Mouse (Mus musculus): ENCODE results near the gene Man2b1. TPM values are rescaled to one million over a fixed set of nuclear protein-coding genes. Genes with fewer than 3 reads are reported as not detected.

The Man2b1 gene
- polyA plus RNA-seq, 1 experiment = 45.5 TPM

GRCm38 (mm10) chr8:85084633-85085032, 1.6 kb downstream of the Man2b1 start:
- Histone ChIP-seq H3K4me3 (ENCODE audit: insufficient read depth, low read length) (no peak overlapping the region), H3K4me1 (ENCODE audit: control insufficient read depth, insufficient read depth, low read length) (peaks cover 7% of the 10 kb centered on the region; the same call in 1 of the 2 replicates), H3K27ac (ENCODE audit: insufficient read depth, low read length) (no peak overlapping the region)
- no peak for TF ChIP-seq CTCF (IDR thresholded peaks at IDR 0.05; ENCODE audit: borderline replicate concordance, insufficient read depth, low read length)
- no peak for TF ChIP-seq POLR2A (IDR thresholded peaks at IDR 0.05; ENCODE audit: low read depth, low read length)

GRCm38 (mm10) chr8:85086238-85086637, 3.2 kb downstream of the Man2b1 start:
- Histone ChIP-seq H3K4me1 (ENCODE audit: control insufficient read depth, insufficient read depth, low read length) (peaks cover 7% of the 10 kb centered on the region; the same call in 1 of the 2 replicates), H3K27ac (ENCODE audit: insufficient read depth, low read length) (no peak overlapping the region), H3K4me3 (ENCODE audit: insufficient read depth, low read length) (no peak overlapping the region)
- TF ChIP-seq CTCF (IDR thresholded peaks at IDR 0.05; ENCODE audit: borderline replicate concordance, insufficient read depth, low read length) (no peak), POLR2A (IDR thresholded peaks at IDR 0.05; ENCODE audit: low read depth, low read length) (no peak)

GRCm38 (mm10) chr8:85088771-85089170, 5.7 kb downstream of the Man2b1 start:
- peaks cover 5% of the 10 kb centered on the region; the same call in 1 of the 2 replicates for H3K4me1 ChIP-seq (ENCODE audit: control insufficient read depth, insufficient read depth, low read length)
- no peak overlapping the region for H3K4me3 ChIP-seq (ENCODE audit: insufficient read depth, low read length)
- TF ChIP-seq CTCF (IDR thresholded peaks at IDR 0.05; ENCODE audit: borderline replicate concordance, insufficient read depth, low read length) (no peak), POLR2A (IDR thresholded peaks at IDR 0.05; ENCODE audit: low read depth, low read length) (no peak)
- H3K27ac ChIP-seq (ENCODE audit: insufficient read depth, low read length) = no peak overlapping the region

- Histone ChIP-seq H3K4me3 (ENCODE audit: insufficient read depth, low read length) (no peak overlapping the region), H3K27ac (ENCODE audit: insufficient read depth, low read length) (no peak overlapping the region), H3K4me1 (ENCODE audit: control insufficient read depth, insufficient read depth, low read length) (no peaks in the 10 kb centered on the region)
- TF ChIP-seq CTCF (IDR thresholded peaks at IDR 0.05; ENCODE audit: borderline replicate concordance, insufficient read depth, low read length) (no peak), POLR2A (IDR thresholded peaks at IDR 0.05; ENCODE audit: low read depth, low read length) (no peak)
Observed at GRCm38 (mm10) chr8:85090856-85091255, 7.8 kb downstream of the Man2b1 start.

- TF ChIP-seq CTCF (IDR thresholded peaks at IDR 0.05; ENCODE audit: borderline replicate concordance, insufficient read depth, low read length) = no peak
- no peak overlapping the region for H3K4me3 ChIP-seq (ENCODE audit: insufficient read depth, low read length)
- H3K4me1 ChIP-seq (ENCODE audit: control insufficient read depth, insufficient read depth, low read length) = no peaks in the 10 kb centered on the region
- no peak overlapping the region for H3K27ac ChIP-seq (ENCODE audit: insufficient read depth, low read length)
Observed at GRCm38 (mm10) chr8:85091526-85092090, 8.5 kb downstream of the Man2b1 start.

GRCm38 (mm10) chr8:85095051-85095450, 12.0 kb downstream of the Man2b1 start:
- no peaks in the 10 kb centered on the region for H3K4me1 ChIP-seq (ENCODE audit: control insufficient read depth, insufficient read depth, low read length)
- TF ChIP-seq POLR2A (IDR thresholded peaks at IDR 0.05; ENCODE audit: low read depth, low read length) (no peak), CTCF (IDR thresholded peaks at IDR 0.05; ENCODE audit: borderline replicate concordance, insufficient read depth, low read length) (no peak)
- H3K4me3 ChIP-seq (ENCODE audit: insufficient read depth, low read length) = no peak overlapping the region
- H3K27ac ChIP-seq (ENCODE audit: insufficient read depth, low read length) = no peak overlapping the region

GRCm38 (mm10) chr8:85095566-85095965, 12.5 kb downstream of the Man2b1 start:
- Histone ChIP-seq H3K4me1 (ENCODE audit: control insufficient read depth, insufficient read depth, low read length) (no peaks in the 10 kb centered on the region), H3K4me3 (ENCODE audit: insufficient read depth, low read length) (no peak overlapping the region), H3K27ac (ENCODE audit: insufficient read depth, low read length) (no peak overlapping the region)
- TF ChIP-seq CTCF (IDR thresholded peaks at IDR 0.05; ENCODE audit: borderline replicate concordance, insufficient read depth, low read length) (no peak), POLR2A (IDR thresholded peaks at IDR 0.05; ENCODE audit: low read depth, low read length) (no peak)

- H3K27ac ChIP-seq (ENCODE audit: insufficient read depth, low read length) = no peak overlapping the region
- TF ChIP-seq CTCF (IDR thresholded peaks at IDR 0.05; ENCODE audit: borderline replicate concordance, insufficient read depth, low read length) (no peak), POLR2A (IDR thresholded peaks at IDR 0.05; ENCODE audit: low read depth, low read length) (no peak)
- H3K4me3 ChIP-seq (ENCODE audit: insufficient read depth, low read length) = no peak overlapping the region
- H3K4me1 ChIP-seq (ENCODE audit: control insufficient read depth, insufficient read depth, low read length) = no peaks in the 10 kb centered on the region
Observed at GRCm38 (mm10) chr8:85096196-85096595, 13.1 kb downstream of the Man2b1 start.

GRCm38 (mm10) chr8:85096850-85097249, 13.8 kb downstream of the Man2b1 start:
- Histone ChIP-seq H3K4me1 (ENCODE audit: control insufficient read depth, insufficient read depth, low read length) (no peaks in the 10 kb centered on the region), H3K4me3 (ENCODE audit: insufficient read depth, low read length) (no peak overlapping the region), H3K27ac (ENCODE audit: insufficient read depth, low read length) (no peak overlapping the region)
- TF ChIP-seq POLR2A (IDR thresholded peaks at IDR 0.05; ENCODE audit: low read depth, low read length) = no peak
- no peak for TF ChIP-seq CTCF (IDR thresholded peaks at IDR 0.05; ENCODE audit: borderline replicate concordance, insufficient read depth, low read length)

- no peaks in the 10 kb centered on the region for H3K4me1 ChIP-seq (ENCODE audit: control insufficient read depth, insufficient read depth, low read length)
- TF ChIP-seq POLR2A (IDR thresholded peaks at IDR 0.05; ENCODE audit: low read depth, low read length) = no peak
- TF ChIP-seq CTCF (IDR thresholded peaks at IDR 0.05; ENCODE audit: borderline replicate concordance, insufficient read depth, low read length) = no peak
- no peak overlapping the region for H3K4me3 ChIP-seq (ENCODE audit: insufficient read depth, low read length)
- H3K27ac ChIP-seq (ENCODE audit: insufficient read depth, low read length) = no peak overlapping the region
Observed at GRCm38 (mm10) chr8:85100076-85100665, 17.1 kb downstream of the Man2b1 start.

Measured in embryonic fibroblast, embryonic 13.5 days (primary cell).